Mouse (Mus musculus): Measurements from ENCODE around the gene Tnrc6c. TPM values are rescaled to one million over a fixed set of nuclear protein-coding genes. Genes with fewer than 3 reads are reported as not detected.

The Tnrc6c gene
- polyA plus RNA-seq, 1 experiment from 2014 or later = 32.5 TPM

- 40% methylated on average over 7 of the region's 7 CpGs for WGBS
- H3K4me1 ChIP-seq (ENCODE audit: control insufficient read depth, insufficient read depth, low read length) = peaks cover 13% of the 10 kb centered on the region
Measured at GRCm38 (mm10) chr11:117612885-117613284, 41.2 kb upstream of the Tnrc6c start.

GRCm38 (mm10) chr11:117617368-117617908 is 36.7 kb upstream of the Tnrc6c start:
- H3K9ac ChIP-seq (replicated peaks; ENCODE audit: low read depth, low read length) = peak overlapping the region; percentile 37; the same call in 1 of the 2 replicates

More at GRCm38 (mm10) chr11:117612885-117613284, 41.2 kb upstream of the Tnrc6c start:
- H3K4me3 ChIP-seq (ENCODE audit: low read depth, low read length) = no peak overlapping the region
- no peak overlapping the region for H3K4me2 ChIP-seq (ENCODE audit: low read depth, low read length)
- H3K9ac ChIP-seq (replicated peaks; ENCODE audit: low read depth, low read length) = no peak overlapping the region
- H3K36me3 ChIP-seq (ENCODE audit: control insufficient read depth, insufficient read depth, low read length) = no peaks in the 10 kb centered on the region
- H3K27me3 ChIP-seq (ENCODE audit: control insufficient read depth, insufficient read depth, low read length) = no peaks in the 10 kb centered on the region
- H3K27ac ChIP-seq (ENCODE audit: low read depth, low read length) = no peak overlapping the region
- ATAC-seq (ENCODE audit: low read depth) = no peak
- no peaks in the 10 kb centered on the region for H3K9me3 ChIP-seq (ENCODE audit: control insufficient read depth, low read length)

GRCm38 (mm10) chr11:117618214-117618613 is 35.9 kb upstream of the Tnrc6c start:
- peak overlapping the region; percentile 5; the same call in 1 of the 2 replicates for H3K9ac ChIP-seq (replicated peaks; ENCODE audit: low read depth, low read length)
- peak overlapping the region; percentile 22 for H3K27ac ChIP-seq (ENCODE audit: low read depth, low read length)
- H3K4me1 ChIP-seq (ENCODE audit: control insufficient read depth, insufficient read depth, low read length) = peaks cover 28% of the 10 kb centered on the region
- no peaks in the 10 kb centered on the region for H3K36me3 ChIP-seq (ENCODE audit: control insufficient read depth, insufficient read depth, low read length)
- no peaks in the 10 kb centered on the region for H3K27me3 ChIP-seq (ENCODE audit: control insufficient read depth, insufficient read depth, low read length)
- no peaks in the 10 kb centered on the region for H3K9me3 ChIP-seq (ENCODE audit: control insufficient read depth, low read length)
- H3K4me2 ChIP-seq (ENCODE audit: low read depth, low read length) = peak overlapping the region; percentile 3; the same call in 1 of the 2 replicates
- WGBS = 2% methylated on average over 3 of the region's 3 CpGs
- ATAC-seq (ENCODE audit: low read depth) = peak; percentile 65
- no peak overlapping the region for H3K4me3 ChIP-seq (ENCODE audit: low read depth, low read length)

More at GRCm38 (mm10) chr11:117617368-117617908, 36.7 kb upstream of the Tnrc6c start:
- Histone ChIP-seq H3K4me3 (ENCODE audit: low read depth, low read length) (no peak overlapping the region), H3K27me3 (ENCODE audit: control insufficient read depth, insufficient read depth, low read length) (no peaks in the 10 kb centered on the region), H3K36me3 (ENCODE audit: control insufficient read depth, insufficient read depth, low read length) (no peaks in the 10 kb centered on the region), H3K4me1 (ENCODE audit: control insufficient read depth, insufficient read depth, low read length) (peaks cover 28% of the 10 kb centered on the region), H3K9me3 (ENCODE audit: control insufficient read depth, low read length) (no peaks in the 10 kb centered on the region), H3K27ac (ENCODE audit: low read depth, low read length) (peak overlapping the region; percentile 22), H3K4me2 (ENCODE audit: low read depth, low read length) (peak overlapping the region; percentile 3; the same call in 1 of the 2 replicates)
- ATAC-seq (ENCODE audit: low read depth) = no peak
- WGBS = 14% methylated on average over 16 of the region's 16 CpGs

DNA sequence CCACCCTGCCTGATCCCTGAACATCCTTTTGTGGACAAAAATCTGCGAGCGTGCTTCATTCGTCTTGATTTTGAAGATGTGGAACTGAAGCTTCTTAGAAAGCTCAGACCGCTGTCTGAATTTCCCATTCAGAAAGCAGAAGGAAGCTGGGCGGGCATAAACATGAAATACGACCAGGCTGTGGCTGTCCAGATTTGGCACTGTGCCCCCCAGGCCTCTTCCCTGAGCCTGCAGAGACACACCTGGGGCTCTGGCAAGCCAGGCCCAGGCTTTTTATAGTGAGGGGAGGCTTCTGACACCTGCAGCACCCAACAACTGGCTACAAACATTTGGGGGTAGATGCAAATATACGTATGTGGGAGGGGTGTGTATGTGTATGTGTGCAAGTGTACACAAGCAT is 35.3 kb upstream of the Tnrc6c start:
- no peaks in the 10 kb centered on the region for H3K36me3 ChIP-seq (ENCODE audit: control insufficient read depth, insufficient read depth, low read length)
- no peaks in the 10 kb centered on the region for H3K27me3 ChIP-seq (ENCODE audit: control insufficient read depth, insufficient read depth, low read length)
- no peak for ATAC-seq (ENCODE audit: low read depth)
- peaks cover 28% of the 10 kb centered on the region for H3K4me1 ChIP-seq (ENCODE audit: control insufficient read depth, insufficient read depth, low read length)
- 38% methylated on average over 7 of the region's 7 CpGs for WGBS
- no peaks in the 10 kb centered on the region for H3K9me3 ChIP-seq (ENCODE audit: control insufficient read depth, low read length)
- peak overlapping the region; percentile 22 for H3K27ac ChIP-seq (ENCODE audit: low read depth, low read length)
- H3K9ac ChIP-seq (replicated peaks; ENCODE audit: low read depth, low read length) = peak overlapping the region; percentile 5; the same call in 1 of the 2 replicates
- H3K4me3 ChIP-seq (ENCODE audit: low read depth, low read length) = no peak overlapping the region
- 0 out of 2 replicates have a peak overlapping the region, but pooled peaks have one; percentile 0 for H3K4me2 ChIP-seq (ENCODE audit: low read depth, low read length)

- H3K9ac ChIP-seq (replicated peaks; ENCODE audit: low read depth, low read length) = no peak overlapping the region; the same call in 1 of the 2 replicates
- H3K4me2 ChIP-seq (ENCODE audit: low read depth, low read length) = no peak overlapping the region; the same call in 1 of the 2 replicates
- H3K4me1 ChIP-seq (ENCODE audit: control insufficient read depth, insufficient read depth, low read length) = peaks cover 28% of the 10 kb centered on the region
- no peaks in the 10 kb centered on the region for H3K36me3 ChIP-seq (ENCODE audit: control insufficient read depth, insufficient read depth, low read length)
- WGBS = 34% methylated on average over 10 of the region's 10 CpGs
- no peak overlapping the region for H3K4me3 ChIP-seq (ENCODE audit: low read depth, low read length)
- no peaks in the 10 kb centered on the region for H3K9me3 ChIP-seq (ENCODE audit: control insufficient read depth, low read length)
- no peaks in the 10 kb centered on the region for H3K27me3 ChIP-seq (ENCODE audit: control insufficient read depth, insufficient read depth, low read length)
- ATAC-seq (ENCODE audit: low read depth) = no peak
- H3K27ac ChIP-seq (ENCODE audit: low read depth, low read length) = peak overlapping the region; percentile 22
Measured at GRCm38 (mm10) chr11:117619581-117619980, 34.5 kb upstream of the Tnrc6c start.

- Histone ChIP-seq H3K9me3 (ENCODE audit: control insufficient read depth, low read length) (no peaks in the 10 kb centered on the region), H3K4me3 (ENCODE audit: low read depth, low read length) (no peak overlapping the region), H3K4me1 (ENCODE audit: control insufficient read depth, insufficient read depth, low read length) (peaks cover 27% of the 10 kb centered on the region), H3K27me3 (ENCODE audit: control insufficient read depth, insufficient read depth, low read length) (no peaks in the 10 kb centered on the region), H3K9ac (replicated peaks; ENCODE audit: low read depth, low read length) (no peak overlapping the region), H3K27ac (ENCODE audit: low read depth, low read length) (no peak overlapping the region), H3K36me3 (ENCODE audit: control insufficient read depth, insufficient read depth, low read length) (no peaks in the 10 kb centered on the region), H3K4me2 (ENCODE audit: low read depth, low read length) (no peak overlapping the region)
- no peak for ATAC-seq (ENCODE audit: low read depth)
- 55% methylated on average over 4 of the region's 4 CpGs for WGBS
Measured at GRCm38 (mm10) chr11:117625196-117625595, 28.9 kb upstream of the Tnrc6c start.

GRCm38 (mm10) chr11:117626557-117626956 is 27.5 kb upstream of the Tnrc6c start:
- 63% methylated on average over 6 of the region's 6 CpGs for WGBS

GRCm38 (mm10) chr11:117627060-117627562 is 27.0 kb upstream of the Tnrc6c start:
- Histone ChIP-seq H3K9me3 (ENCODE audit: control insufficient read depth, low read length) (no peaks in the 10 kb centered on the region), H3K27ac (ENCODE audit: low read depth, low read length) (peak overlapping the region; percentile 81), H3K4me2 (ENCODE audit: low read depth, low read length) (no peak overlapping the region; the same call in 1 of the 2 replicates), H3K4me1 (ENCODE audit: control insufficient read depth, insufficient read depth, low read length) (peaks cover 27% of the 10 kb centered on the region), H3K9ac (replicated peaks; ENCODE audit: low read depth, low read length) (peak overlapping the region; percentile 28; the same call in 1 of the 2 replicates), H3K4me3 (ENCODE audit: low read depth, low read length) (no peak overlapping the region), H3K27me3 (ENCODE audit: control insufficient read depth, insufficient read depth, low read length) (no peaks in the 10 kb centered on the region), H3K36me3 (ENCODE audit: control insufficient read depth, insufficient read depth, low read length) (no peaks in the 10 kb centered on the region)
- WGBS = 16% methylated on average over 5 of the region's 5 CpGs
- ATAC-seq (ENCODE audit: low read depth) = peak; percentile 38; the same call in 1 of the 2 replicates

More at GRCm38 (mm10) chr11:117626557-117626956, 27.5 kb upstream of the Tnrc6c start:
- Histone ChIP-seq H3K9me3 (ENCODE audit: control insufficient read depth, low read length) (no peaks in the 10 kb centered on the region), H3K27ac (ENCODE audit: low read depth, low read length) (peak overlapping the region; percentile 81), H3K4me1 (ENCODE audit: control insufficient read depth, insufficient read depth, low read length) (peaks cover 27% of the 10 kb centered on the region), H3K4me3 (ENCODE audit: low read depth, low read length) (no peak overlapping the region), H3K36me3 (ENCODE audit: control insufficient read depth, insufficient read depth, low read length) (no peaks in the 10 kb centered on the region), H3K9ac (replicated peaks; ENCODE audit: low read depth, low read length) (peak overlapping the region; percentile 28; the same call in 1 of the 2 replicates), H3K4me2 (ENCODE audit: low read depth, low read length) (no peak overlapping the region), H3K27me3 (ENCODE audit: control insufficient read depth, insufficient read depth, low read length) (no peaks in the 10 kb centered on the region)
- no peak for ATAC-seq (ENCODE audit: low read depth)

GRCm38 (mm10) chr11:117627746-117628311 is 26.3 kb upstream of the Tnrc6c start:
- Histone ChIP-seq H3K4me3 (ENCODE audit: low read depth, low read length) (no peak overlapping the region), H3K27ac (ENCODE audit: low read depth, low read length) (peak overlapping the region; percentile 81), H3K9ac (replicated peaks; ENCODE audit: low read depth, low read length) (peak overlapping the region; percentile 39; the same call in 1 of the 2 replicates), H3K27me3 (ENCODE audit: control insufficient read depth, insufficient read depth, low read length) (no peaks in the 10 kb centered on the region), H3K4me1 (ENCODE audit: control insufficient read depth, insufficient read depth, low read length) (peaks cover 27% of the 10 kb centered on the region), H3K4me2 (ENCODE audit: low read depth, low read length) (peak overlapping the region; percentile 23; the same call in 1 of the 2 replicates), H3K9me3 (ENCODE audit: control insufficient read depth, low read length) (no peaks in the 10 kb centered on the region), H3K36me3 (ENCODE audit: control insufficient read depth, insufficient read depth, low read length) (no peaks in the 10 kb centered on the region)
- no peak; the same call in 1 of the 2 replicates for ATAC-seq (ENCODE audit: low read depth)
- WGBS = 8% methylated on average over 9 of the region's 9 CpGs
